Mouse (Mus musculus) CH12.LX (cell line): ENCODE results near the gene Fgfr2.

Experiments
- IRF4 ChIP-seq: IDR thresholded peaks from 2 replicates; pipeline ENCODE4 v1.6.1; 2014; ENCODE audit warnings: low read depth, mild to moderate bottlenecking, inconsistent platforms, low read length, improper control_type of control experiment
- RCOR1 ChIP-seq: conservative IDR thresholded peaks from 2 replicates; pipeline ENCODE4 v1.6.1; 2012; ENCODE audit warnings: low read depth, mild to moderate bottlenecking, inconsistent platforms, low read length, improper control_type of control experiment
- ZMIZ1 ChIP-seq: IDR thresholded peaks from 2 replicates; pipeline ENCODE4 v1.6.1; 2012; ENCODE audit warnings: low read depth, mild to moderate bottlenecking, inconsistent platforms, low read length, improper control_type of control experiment

DNA sequence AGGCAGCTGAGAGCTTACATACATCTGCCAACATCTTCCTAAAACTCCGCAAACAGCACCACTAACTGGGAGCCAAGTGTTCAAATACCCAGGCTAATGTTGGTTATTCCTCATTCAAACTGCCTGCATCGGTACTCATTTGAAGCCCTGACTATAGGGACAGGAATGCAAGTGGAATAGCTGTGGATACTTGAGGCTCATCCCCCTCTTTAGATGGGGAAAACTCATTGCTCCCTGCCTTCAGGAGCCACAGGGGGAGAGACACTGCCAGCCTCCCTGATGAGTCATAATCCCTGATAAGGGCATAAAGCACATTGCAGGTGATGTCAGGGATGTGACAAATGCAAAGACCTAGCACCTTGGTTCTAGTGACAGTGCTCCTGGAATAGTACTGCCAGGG is 2814.0 kb downstream of the Fgfr2 start:
- no peak for TF ChIP-seq IRF4
- no peak for TF ChIP-seq ZMIZ1
- no peak for TF ChIP-seq RCOR1
